Mouse (Mus musculus): ENCODE data around the gene Zfp169.
A peak's percentile ranks its signal among the peaks of the same experiment; 100 is the strongest.
"Not testable (repeated sequence)": the region's sequence is repeated elsewhere in the genome, so short reads cannot be mapped to it uniquely, and the experiment has no call there.

Zfp169 gene

GRCm38 (mm10) chr13:48519122-48519521 is 5.9 kb upstream of the Zfp169 start:
- DNase-seq (ENCODE audit: extremely low spot score, low spot score) = not testable (repeated sequence)

- no peak for DNase-seq (ENCODE audit: extremely low spot score, low spot score)
Measured at GRCm38 (mm10) chr13:48515861-48516260, 2.6 kb upstream of the Zfp169 start.

- no peak for DNase-seq (ENCODE audit: extremely low spot score, low spot score)
Measured at GRCm38 (mm10) chr13:48508661-48509060, 4.6 kb downstream of the Zfp169 start.

- no peak for DNase-seq (ENCODE audit: extremely low spot score, low spot score)
Measured at GRCm38 (mm10) chr13:48502422-48502821, 10.8 kb downstream of the Zfp169 start.

- no peak for DNase-seq (ENCODE audit: extremely low spot score, low spot score)
Measured at GRCm38 (mm10) chr13:48498676-48499075, 14.6 kb downstream of the Zfp169 start.

- peak; percentile 73 for DNase-seq (ENCODE audit: extremely low spot score, low spot score)
Measured at GRCm38 (mm10) chr13:48497693-48498221, 15.5 kb downstream of the Zfp169 start.

- DNase-seq (ENCODE audit: extremely low spot score, low spot score) = no peak
Measured at GRCm38 (mm10) chr13:48493183-48493582, 20.1 kb downstream of the Zfp169 start.

GRCm38 (mm10) chr13:48490396-48491182 is 22.7 kb downstream of the Zfp169 start:
- no peak for DNase-seq (ENCODE audit: extremely low spot score, low spot score)

- no peak for DNase-seq (ENCODE audit: extremely low spot score, low spot score)
Measured at GRCm38 (mm10) chr13:48483606-48484005, 29.6 kb downstream of the Zfp169 start.

- DNase-seq (ENCODE audit: extremely low spot score, low spot score) = no peak
Measured at GRCm38 (mm10) chr13:48468656-48469180, 44.5 kb downstream of the Zfp169 start.

GRCm38 (mm10) chr13:48466186-48466585 is 47.1 kb downstream of the Zfp169 start:
- DNase-seq (ENCODE audit: extremely low spot score, low spot score) = no peak

GRCm38 (mm10) chr13:48464170-48464569 is 49.1 kb downstream of the Zfp169 start:
- peak; percentile 83 for DNase-seq (ENCODE audit: extremely low spot score, low spot score)

- DNase-seq (ENCODE audit: extremely low spot score, low spot score) = no peak
Measured at GRCm38 (mm10) chr13:48459280-48459679, 54.0 kb downstream of the Zfp169 start.

GRCm38 (mm10) chr13:48448119-48448518 is 65.1 kb downstream of the Zfp169 start:
- DNase-seq (ENCODE audit: extremely low spot score, low spot score) = no peak

GRCm38 (mm10) chr13:48443996-48444395 is 69.3 kb downstream of the Zfp169 start:
- DNase-seq (ENCODE audit: extremely low spot score, low spot score) = no peak

GRCm38 (mm10) chr13:48438321-48438720 is 74.9 kb downstream of the Zfp169 start:
- no peak for DNase-seq (ENCODE audit: extremely low spot score, low spot score)
